Mouse (Mus musculus) limb, embryonic 12.5 days (tissue): ENCODE results near the gene Metap2. TPM values are rescaled to one million over a fixed set of nuclear protein-coding genes. Genes with fewer than 3 reads are reported as not detected.

Experiments
- ATAC-seq: fragments of 200-750 bp; cut with Nextera tagmentation; 2 replicates; pipeline ENCODE4 v1.8.0; 2017; ENCODE audit warnings: low read depth, moderate TSS enrichment; ENCODE audit not compliant: insufficient number of reproducible peaks, insufficient read depth, low FRiP score, low TSS enrichment
- H3K27ac ChIP-seq: fragments of 300-500 bp; sonication (generic); 2 replicates; pipeline ENCODE4 v1.5.1; 2016; ENCODE audit warnings: mild to moderate bottlenecking, moderate library complexity
- H3K27me3 ChIP-seq: fragments of 300-500 bp; sonication (generic); 2 replicates; pipeline ENCODE4 v1.6.1; 2016; ENCODE audit warnings: mild to moderate bottlenecking, moderate library complexity
- H3K36me3 ChIP-seq: fragments of 300-500 bp; sonication (generic); 2 replicates; pipeline ENCODE4 v1.6.1; 2016; ENCODE audit warnings: mild to moderate bottlenecking, moderate library complexity
- H3K4me1 ChIP-seq: fragments of 300-500 bp; sonication (generic); replicated peaks from 2 replicates; pipeline ENCODE4 v1.6.1; 2016
- H3K4me2 ChIP-seq: fragments of 300-500 bp; sonication (generic); 2 replicates; pipeline ENCODE4 v1.6.1; 2016; ENCODE audit warnings: mild to moderate bottlenecking, moderate library complexity
- H3K4me3 ChIP-seq: fragments of 300-500 bp; sonication (generic); replicated peaks from 2 replicates; pipeline ENCODE4 v1.5.1; 2016; ENCODE audit warnings: mild to moderate bottlenecking
- H3K9ac ChIP-seq: fragments of 300-500 bp; sonication (generic); replicated peaks from 2 replicates; pipeline ENCODE4 v1.6.1; 2016; ENCODE audit warnings: mild to moderate bottlenecking, moderate library complexity
- H3K9me3 ChIP-seq: fragments of 300-500 bp; sonication (generic); 2 replicates; pipeline ENCODE4 v1.6.1; 2016; ENCODE audit warnings: mild to moderate bottlenecking, moderate library complexity
- WGBS: fragments of 180-500 bp; shearing (Covaris S2); methylation state at CpG from one replicate; pipeline ENCODE4 v1.1.7; 2016; 5-methylcytosine and 5-hydroxymethylcytosine counted together
- polyA plus RNA-seq: library from polyadenylated mRNA; unstranded; fragments of >200 nt; fragmentation: Nextera tagmentation; extraction: Ambion mirVana; gene quantifications from 2 replicates; pipeline ENCODE4 v1.2.1, GENCODE M21; 2016

The Metap2 gene
- polyA plus RNA-seq, 1 experiment from 2014 or later: 207 TPM

DNA sequence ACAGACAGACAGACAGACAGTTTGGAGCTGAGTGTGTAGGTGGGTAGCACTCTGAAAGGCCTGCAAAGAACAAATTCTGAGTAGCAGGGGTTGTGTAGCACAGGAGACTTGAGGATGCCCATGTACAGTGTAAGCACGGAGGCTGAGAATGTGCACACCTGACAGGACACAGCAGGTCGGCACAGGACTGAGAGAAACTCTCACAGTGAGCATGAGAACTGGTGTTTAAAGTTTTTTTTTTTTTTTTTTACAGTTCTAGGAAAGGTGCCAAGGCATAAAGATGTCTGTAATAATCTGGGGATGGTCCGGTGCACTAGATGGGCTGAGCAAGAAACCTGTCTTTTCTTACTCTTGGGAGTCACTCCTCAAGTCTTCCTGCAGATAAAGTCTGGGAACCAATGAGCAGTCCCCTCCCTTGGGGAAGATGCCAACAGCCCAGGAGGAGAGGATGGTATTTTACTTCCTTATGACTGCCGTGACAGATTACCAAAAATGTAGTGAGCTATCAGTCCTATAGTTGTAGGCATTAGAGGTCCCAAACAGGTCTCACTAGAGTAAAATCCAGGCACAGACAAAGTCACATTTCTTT is 33.4 kb upstream of the Metap2 start:
- Histone ChIP-seq H3K9me3 (0 out of 2 replicates have a peak, but pooled peaks cover 8% of the 10 kb centered on the region), H3K27ac (no peak overlapping the region), H3K4me3 (no peak overlapping the region), H3K9ac (no peak overlapping the region), H3K4me2 (no peak overlapping the region), H3K36me3 (no peaks in the 10 kb centered on the region), H3K4me1 (peaks cover 7% of the 10 kb centered on the region; the same call in 1 of the 2 replicates), H3K27me3 (peaks cover 2% of the 10 kb centered on the region; the same call in 1 of the 2 replicates)
- ATAC-seq: no peak
- 68% methylated on average over 4 of the region's 4 CpGs for WGBS

DNA sequence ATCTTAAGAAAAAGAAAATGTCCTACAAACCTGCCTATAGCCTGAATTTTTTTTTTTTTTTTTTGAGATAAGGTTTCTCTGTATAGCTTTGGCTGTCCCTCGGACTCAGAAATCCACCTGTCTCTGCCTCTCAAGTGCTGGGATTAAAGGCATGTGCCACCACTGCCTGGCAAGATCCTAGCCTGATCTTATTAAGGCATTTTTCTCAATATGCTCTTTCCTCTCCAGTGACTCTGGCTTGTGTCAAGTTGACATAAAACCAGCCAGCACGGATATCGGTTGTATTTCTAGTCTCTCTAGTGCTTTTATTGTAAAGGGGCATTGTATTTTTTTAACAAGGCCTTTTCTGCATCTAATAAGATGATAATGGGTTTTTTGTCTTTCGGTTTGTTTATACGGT is 27.8 kb upstream of the Metap2 start:
- Histone ChIP-seq H3K4me1 (no peaks in the 10 kb centered on the region), H3K9me3 (0 out of 2 replicates have a peak, but pooled peaks cover 8% of the 10 kb centered on the region), H3K4me2 (no peak overlapping the region), H3K36me3 (no peaks in the 10 kb centered on the region), H3K27ac (no peak overlapping the region), H3K27me3 (no peaks in the 10 kb centered on the region), H3K9ac (no peak overlapping the region), H3K4me3 (no peak overlapping the region)
- WGBS: 78% methylated on average over 5 of the region's 5 CpGs
- ATAC-seq: no peak

DNA sequence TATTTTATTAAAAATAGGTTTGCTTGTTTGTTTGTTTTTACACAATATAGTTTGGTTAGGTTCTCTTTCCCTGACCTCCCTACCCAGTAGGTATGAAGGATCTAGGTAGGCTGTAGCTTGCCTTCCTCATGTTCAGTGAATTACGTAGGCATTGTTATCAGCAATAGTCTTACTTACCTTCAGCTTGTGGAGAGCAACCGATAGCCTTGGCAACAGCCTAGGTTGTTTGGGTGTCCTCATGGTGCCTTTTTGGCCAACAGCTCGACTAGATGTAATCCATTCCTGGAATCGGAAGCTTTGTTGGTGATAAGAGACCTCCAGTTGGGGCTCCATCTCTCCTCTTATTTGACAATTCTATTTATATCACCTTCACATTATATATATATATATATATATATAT is 24.3 kb upstream of the Metap2 start:
- H3K36me3 ChIP-seq: no peaks in the 10 kb centered on the region
- H3K27ac ChIP-seq: no peak overlapping the region
- H3K9me3 ChIP-seq: 0 out of 2 replicates have a peak, but pooled peaks cover 3% of the 10 kb centered on the region
- no peaks in the 10 kb centered on the region for H3K27me3 ChIP-seq
- 92% methylated on average over 4 of the region's 4 CpGs for WGBS
- H3K9ac ChIP-seq: no peak overlapping the region
- H3K4me2 ChIP-seq: no peak overlapping the region
- H3K4me3 ChIP-seq: no peak overlapping the region
- ATAC-seq: no peak
- H3K4me1 ChIP-seq: peaks cover 7% of the 10 kb centered on the region; the same call in 1 of the 2 replicates

DNA sequence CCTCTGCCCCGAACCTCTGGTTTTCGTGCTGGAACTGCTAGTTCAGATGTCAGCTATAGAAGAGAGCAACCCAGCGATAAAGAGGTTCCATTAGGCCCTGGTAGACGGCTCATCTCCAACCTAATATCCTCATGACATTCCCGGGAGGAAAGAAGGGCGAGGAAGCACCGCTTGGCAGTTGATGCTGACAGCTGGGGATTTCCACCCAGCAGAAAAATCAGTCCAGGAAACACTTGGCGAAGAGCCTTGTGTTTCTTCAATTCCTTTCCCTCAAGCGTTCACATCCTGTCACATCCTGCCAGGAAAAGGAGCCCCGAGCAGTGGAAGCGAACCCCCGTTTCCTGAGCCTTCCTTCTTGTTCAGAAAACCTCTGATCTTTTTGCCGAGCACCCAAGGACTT is 22.3 kb upstream of the Metap2 start:
- H3K4me3 ChIP-seq: no peak overlapping the region
- H3K9me3 ChIP-seq: 0 out of 2 replicates have a peak, but pooled peaks cover 3% of the 10 kb centered on the region
- ATAC-seq: no peak
- H3K27ac ChIP-seq: peak overlapping the region; percentile 45; the same call in 1 of the 2 replicates
- no peaks in the 10 kb centered on the region for H3K36me3 ChIP-seq
- H3K27me3 ChIP-seq: no peaks in the 10 kb centered on the region
- 79% methylated on average over 13 of the region's 13 CpGs for WGBS
- peaks cover 21% of the 10 kb centered on the region for H3K4me1 ChIP-seq
- H3K4me2 ChIP-seq: no peak overlapping the region
- H3K9ac ChIP-seq: no peak overlapping the region

DNA sequence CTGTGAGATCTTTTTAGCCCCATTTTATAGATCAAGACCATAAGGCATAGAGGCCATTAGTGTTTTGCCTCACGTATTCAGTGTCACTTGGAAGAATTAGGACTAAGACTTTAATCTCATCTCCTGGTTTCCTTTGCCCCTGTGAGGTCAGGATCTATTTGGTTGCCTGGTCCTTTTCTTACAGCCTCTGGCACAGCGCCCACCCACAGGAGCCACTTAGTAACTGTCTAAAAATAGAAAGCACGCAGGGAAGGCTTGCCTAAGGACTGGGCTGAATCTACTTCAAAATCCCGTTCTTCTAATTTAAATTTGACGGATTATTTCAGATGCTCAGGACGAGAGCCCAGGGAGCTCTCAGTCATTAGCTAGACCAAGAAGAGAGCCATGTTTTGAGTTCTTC is 21.8 kb upstream of the Metap2 start:
- Histone ChIP-seq H3K36me3 (no peaks in the 10 kb centered on the region), H3K4me1 (peaks cover 21% of the 10 kb centered on the region), H3K4me2 (no peak overlapping the region), H3K4me3 (no peak overlapping the region), H3K9ac (no peak overlapping the region), H3K27me3 (no peaks in the 10 kb centered on the region), H3K27ac (peak overlapping the region; percentile 45; the same call in 1 of the 2 replicates), H3K9me3 (0 out of 2 replicates have a peak, but pooled peaks cover 3% of the 10 kb centered on the region)
- WGBS: 52% methylated on average over 6 of the region's 6 CpGs
- no peak for ATAC-seq

DNA sequence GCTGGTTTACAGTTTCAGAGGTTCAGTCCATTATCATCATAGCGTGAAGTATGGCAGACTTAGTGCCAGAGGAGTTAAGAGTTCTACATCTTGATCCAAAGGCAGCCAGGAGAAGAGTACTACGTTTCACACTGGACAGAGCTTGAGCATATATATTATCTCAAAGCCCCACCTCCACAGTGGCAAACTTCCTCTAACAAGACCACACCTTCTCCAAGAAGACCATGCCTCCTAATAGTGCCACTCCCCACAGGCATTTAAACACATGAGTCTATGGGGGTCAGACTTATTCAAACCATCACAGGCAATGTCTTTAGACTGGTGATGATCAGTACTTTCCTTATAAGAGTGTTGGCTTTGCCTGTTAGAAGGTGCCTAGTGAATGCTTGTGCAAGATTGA is 21.2 kb upstream of the Metap2 start:
- 75% methylated on average over 2 of the region's 2 CpGs for WGBS
- Histone ChIP-seq H3K27me3 (no peaks in the 10 kb centered on the region), H3K4me1 (peaks cover 21% of the 10 kb centered on the region), H3K9ac (no peak overlapping the region), H3K4me2 (no peak overlapping the region), H3K27ac (no peak overlapping the region), H3K36me3 (no peaks in the 10 kb centered on the region), H3K9me3 (0 out of 2 replicates have a peak, but pooled peaks cover 3% of the 10 kb centered on the region), H3K4me3 (no peak overlapping the region)
- ATAC-seq: no peak

DNA sequence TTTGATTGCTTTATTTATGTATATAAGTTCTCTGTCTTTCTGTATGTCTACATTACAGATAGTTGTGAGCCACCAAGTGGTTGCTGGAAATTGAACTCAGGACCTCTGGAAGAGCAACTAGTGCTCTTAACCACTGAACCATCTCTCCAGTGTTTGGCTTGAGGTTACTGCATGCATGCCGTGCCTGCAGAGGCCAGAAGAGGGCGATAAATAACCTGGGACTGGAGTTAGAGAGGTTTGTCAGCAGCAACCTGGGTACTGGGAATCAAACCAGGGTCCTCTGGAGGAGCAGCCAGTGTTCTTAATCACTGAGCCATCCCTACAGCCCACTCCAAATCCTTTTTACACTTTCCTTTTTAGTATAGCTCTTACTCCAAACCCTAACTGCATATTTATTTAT is 19.9 kb upstream of the Metap2 start:
- H3K4me1 ChIP-seq: peaks cover 21% of the 10 kb centered on the region
- no peaks in the 10 kb centered on the region for H3K36me3 ChIP-seq
- ATAC-seq: no peak
- no peak overlapping the region for H3K27ac ChIP-seq
- H3K9me3 ChIP-seq: 0 out of 2 replicates have a peak, but pooled peaks cover 3% of the 10 kb centered on the region
- WGBS: 80% methylated on average over 2 of the region's 2 CpGs
- no peak overlapping the region for H3K9ac ChIP-seq
- no peak overlapping the region for H3K4me3 ChIP-seq
- H3K27me3 ChIP-seq: no peaks in the 10 kb centered on the region
- H3K4me2 ChIP-seq: no peak overlapping the region

DNA sequence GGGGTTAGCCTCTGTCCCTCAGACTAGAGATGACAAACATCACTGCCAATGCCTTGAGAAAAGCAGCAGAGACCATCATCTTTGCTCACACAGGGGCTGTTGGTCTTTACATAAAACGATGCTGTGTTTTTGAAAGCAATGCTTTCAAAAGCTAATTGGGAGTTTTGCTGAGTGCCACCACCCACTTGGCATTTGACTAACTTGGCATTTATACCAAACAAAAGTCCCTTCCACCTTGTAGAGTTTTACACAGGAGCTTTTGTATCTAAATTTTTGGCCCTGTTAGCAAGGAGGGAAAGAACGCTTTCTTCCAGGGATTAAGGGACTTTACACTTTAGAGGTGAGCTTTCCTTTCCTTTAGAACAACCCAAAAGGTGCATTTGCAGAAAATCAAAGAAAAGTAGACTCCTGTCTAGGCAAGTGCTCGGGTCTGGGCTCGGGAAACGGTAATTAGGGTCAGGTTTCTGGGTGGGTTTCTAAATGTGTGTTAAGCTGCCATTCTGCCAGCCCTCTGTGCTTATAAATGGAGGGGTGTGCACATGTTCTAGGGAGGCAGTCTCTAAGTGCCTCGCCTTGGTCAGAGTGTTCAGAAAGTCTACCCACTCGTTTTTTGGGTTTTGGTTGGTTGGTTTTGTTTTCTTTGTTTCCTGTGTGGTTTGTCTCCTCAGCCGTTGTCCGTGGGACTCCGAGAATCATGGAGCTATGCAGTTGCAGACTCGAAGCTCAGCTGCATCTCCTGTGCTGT is 18.8 kb upstream of the Metap2 start:
- 0 out of 2 replicates have a peak, but pooled peaks cover 3% of the 10 kb centered on the region for H3K9me3 ChIP-seq
- 26% methylated on average over 11 of the region's 11 CpGs for WGBS
- no peak; the same call in 1 of the 2 replicates for ATAC-seq
- H3K27ac ChIP-seq: 0 out of 2 replicates have a peak overlapping the region, but pooled peaks have one; percentile 23
- no peak overlapping the region for H3K9ac ChIP-seq
- peak overlapping the region; percentile 32 for H3K4me2 ChIP-seq
- H3K4me3 ChIP-seq: no peak overlapping the region
- H3K36me3 ChIP-seq: no peaks in the 10 kb centered on the region
- no peaks in the 10 kb centered on the region for H3K27me3 ChIP-seq
- peaks cover 21% of the 10 kb centered on the region for H3K4me1 ChIP-seq

DNA sequence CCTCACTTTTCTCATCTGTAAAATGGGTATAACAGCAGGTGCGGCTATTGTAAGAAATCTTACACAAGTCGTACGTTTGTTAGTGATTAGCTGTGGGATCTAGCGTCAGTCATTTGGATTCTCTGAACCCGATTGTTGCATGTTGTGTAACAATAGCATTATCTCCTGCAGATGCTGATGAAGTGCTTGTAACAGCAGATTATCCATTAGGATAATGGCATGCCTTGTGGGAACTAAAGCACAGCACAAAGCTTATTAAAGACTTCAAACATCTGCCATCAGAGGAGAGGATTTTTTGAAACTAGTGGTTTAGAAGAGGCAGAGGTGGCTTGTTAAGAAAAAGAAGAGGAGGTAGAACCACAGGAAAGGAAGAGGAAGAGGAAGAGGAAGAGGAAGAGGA is 16.6 kb upstream of the Metap2 start:
- Histone ChIP-seq H3K4me2 (no peak overlapping the region), H3K4me3 (no peak overlapping the region), H3K4me1 (peaks cover 20% of the 10 kb centered on the region), H3K9me3 (0 out of 2 replicates have a peak, but pooled peaks cover 3% of the 10 kb centered on the region), H3K27me3 (no peaks in the 10 kb centered on the region), H3K27ac (no peak overlapping the region), H3K36me3 (no peaks in the 10 kb centered on the region), H3K9ac (no peak overlapping the region)
- 91% methylated on average over 5 of the region's 5 CpGs for WGBS
- no peak for ATAC-seq

DNA sequence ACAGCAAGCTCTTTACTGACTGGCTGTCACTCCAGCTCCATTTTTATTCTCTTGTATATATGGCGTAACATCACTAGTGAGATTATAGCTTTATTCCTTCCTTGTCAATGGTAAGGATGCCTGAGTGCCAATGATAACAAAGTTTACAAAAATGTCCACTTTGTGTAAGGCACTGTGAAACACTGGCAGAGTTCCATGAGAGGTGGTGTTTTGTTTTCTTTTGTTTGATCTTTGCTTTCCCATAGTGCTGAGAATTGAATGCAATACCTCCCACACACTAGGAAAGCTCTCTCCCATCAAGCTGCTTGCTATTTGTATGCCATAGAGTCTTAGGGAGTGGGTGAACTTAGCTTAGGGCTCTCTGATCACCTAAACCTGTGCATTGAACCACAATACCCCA is 16.0 kb upstream of the Metap2 start:
- no peaks in the 10 kb centered on the region for H3K27me3 ChIP-seq
- WGBS: 93% methylated on average over 1 of the region's 1 CpGs
- H3K27ac ChIP-seq: no peak overlapping the region
- no peaks in the 10 kb centered on the region for H3K36me3 ChIP-seq
- no peak overlapping the region for H3K4me2 ChIP-seq
- H3K9ac ChIP-seq: no peak overlapping the region
- ATAC-seq: no peak
- H3K9me3 ChIP-seq: 0 out of 2 replicates have a peak, but pooled peaks cover 3% of the 10 kb centered on the region
- H3K4me1 ChIP-seq: peaks cover 19% of the 10 kb centered on the region
- H3K4me3 ChIP-seq: no peak overlapping the region

DNA sequence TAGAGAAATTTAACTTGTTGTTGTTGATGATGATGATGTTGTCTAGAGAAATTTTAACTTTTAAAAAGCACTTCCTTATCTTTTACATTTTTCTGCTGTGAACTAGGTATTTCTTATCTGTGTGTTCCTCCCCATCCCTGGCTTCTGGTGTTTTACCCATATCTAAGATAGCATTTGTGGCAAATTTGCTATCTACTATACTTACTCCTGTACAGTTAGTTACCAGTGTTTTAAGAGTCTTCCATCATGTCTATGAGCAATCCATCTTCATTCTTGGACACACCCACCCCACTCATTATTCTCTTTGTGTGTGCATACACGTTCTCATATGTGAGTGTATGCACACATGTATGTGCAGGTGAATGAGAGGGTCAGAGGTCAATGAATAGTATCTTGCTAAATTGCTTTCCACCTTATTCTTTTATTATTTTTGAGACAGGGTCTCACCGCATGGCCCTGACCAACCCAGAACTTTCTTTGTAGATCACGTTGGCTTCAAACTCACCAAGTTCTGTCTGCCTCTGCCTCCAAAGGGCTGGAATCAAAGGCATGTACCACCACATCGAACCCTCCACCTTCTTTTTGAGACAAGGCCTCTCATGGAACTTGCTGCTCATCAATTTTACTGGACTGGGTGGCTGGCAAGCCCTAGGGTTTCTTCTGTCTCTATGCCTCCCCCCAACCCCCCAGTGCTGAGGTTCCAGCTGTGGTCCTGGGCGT is 15.4 kb upstream of the Metap2 start:
- WGBS: 83% methylated on average over 5 of the region's 5 CpGs
- Histone ChIP-seq H3K4me1 (peaks cover 19% of the 10 kb centered on the region), H3K36me3 (no peaks in the 10 kb centered on the region), H3K4me2 (no peak overlapping the region), H3K27me3 (no peaks in the 10 kb centered on the region), H3K9ac (no peak overlapping the region), H3K27ac (no peak overlapping the region), H3K9me3 (0 out of 2 replicates have a peak, but pooled peaks cover 3% of the 10 kb centered on the region), H3K4me3 (no peak overlapping the region)
- no peak for ATAC-seq
